Mouse (Mus musculus): ENCODE measurements around the gene Gm11639. TPM values are rescaled to one million over a fixed set of nuclear protein-coding genes. Genes with fewer than 3 reads are reported as not detected.

The Gm11639 gene
- polyA plus RNA-seq (2014; fragmentation: Illumina TruSeq; extraction: RNeasy Lipid Tissue Mini Kit (QIAGEN cat#74804)), result 0.34 TPM

GRCm38 (mm10) chr11:104685548-104685947 is at the start of gene Gm11639:
Gene Gm11639, plus strand, starts transcription at chr11:104685707.

GRCm38 (mm10) chr11:105063292-105063691 is 377.8 kb downstream of the Gm11639 start, which contains the start of gene Efcab3:
Gene Efcab3, plus strand, starts transcription at chr11:105063592.

GRCm38 (mm10) chr11:105125735-105126519 is 440.4 kb downstream of the Gm11639 start, which contains the start of gene Mettl2:
Gene Mettl2, plus strand, starts transcription at chr11:105126425.

DNA sequence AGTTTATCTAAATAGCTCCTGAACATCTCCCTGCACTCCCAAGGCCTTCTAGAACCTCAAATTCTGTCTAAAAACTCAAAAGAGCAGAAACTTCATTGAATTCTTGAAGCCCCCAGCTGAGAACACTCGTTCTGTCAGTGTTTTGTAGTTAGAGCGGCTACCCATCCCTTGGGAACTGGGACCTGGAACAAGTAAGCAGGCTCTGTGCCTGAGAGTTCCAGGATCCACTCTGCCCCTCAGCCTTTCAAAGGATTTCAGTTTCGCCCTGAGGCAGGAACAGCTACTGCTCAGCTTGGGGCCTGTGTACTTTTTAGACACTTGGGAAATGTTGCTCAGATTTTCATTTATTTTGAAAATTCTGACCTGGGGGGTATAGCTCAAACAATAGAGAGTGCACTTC is 461.1 kb downstream of the Gm11639 start, which contains the start of gene Gm10842:
TSS of gene Gm10842 (plus strand) at position 301 of the 400 bp plus-strand sequence.

Other genes starting within 250 kb of the Gm11639 start
- gene Kansl1, start 216.8 kb upstream of the Gm11639 start, polyA plus RNA-seq (2014; fragmentation: Illumina TruSeq; extraction: RNeasy Lipid Tissue Mini Kit (QIAGEN cat#74804)), result 37.5 TPM
- gene Cdc27, start 135.1 kb upstream of the Gm11639 start, polyA plus RNA-seq (2014; fragmentation: Illumina TruSeq; extraction: RNeasy Lipid Tissue Mini Kit (QIAGEN cat#74804)), result 193 TPM
- gene Myl4, start 135.0 kb upstream of the Gm11639 start, polyA plus RNA-seq (2014; fragmentation: Illumina TruSeq; extraction: RNeasy Lipid Tissue Mini Kit (QIAGEN cat#74804)), result not detected
- 20.9 TPM for gene Itgb3, start 77.7 kb upstream of the Gm11639 start, polyA plus RNA-seq (2014; fragmentation: Illumina TruSeq; extraction: RNeasy Lipid Tissue Mini Kit (QIAGEN cat#74804))

Measured in ovary, adult 10 weeks (tissue).